Mouse (Mus musculus): ENCODE measurements at regions not wholly inside any gene's neighbourhood (a gene's known extent, or its start where the extent isn't known, plus 50 kb on each side); places are given as distances from the start of the nearest gene placed in this dataset.

GRCm38 (mm10) chr2:84549626-84550025 is 73.1 kb upstream of the Tfpi start:
- no peak for TF ChIP-seq CTCF (IDR thresholded peaks at IDR 0.05; ENCODE audit: low read depth)
- TF ChIP-seq EP300 (IDR thresholded peaks at IDR 0.05; ENCODE audit: low read depth), result no peak
